Mouse (Mus musculus) embryonic facial prominence, embryonic 11.5 days (tissue): Measurements from ENCODE around the gene Cgnl1. TPM values are rescaled to one million over a fixed set of nuclear protein-coding genes. Genes with fewer than 3 reads are reported as not detected.

ENCODE experiments used
- ATAC-seq: fragments of 200-750 bp; cut with Nextera tagmentation; replicated peaks from 2 replicates; pipeline ENCODE4 v1.8.0; 2017; ENCODE audit warnings: low read depth; ENCODE audit not compliant: insufficient number of reproducible peaks, low FRiP score, low TSS enrichment
- DNase-seq: peaks from one replicate; pipeline ENCODE4 v3.0.0-alpha.2; 2015; ENCODE audit warnings: low spot score
- H3K27ac ChIP-seq: fragments of 300-500 bp; sonication (generic); replicated peaks from 2 replicates; pipeline ENCODE4 v1.5.1; 2014; ENCODE audit warnings: mild to moderate bottlenecking, low read depth, low read length, control low read depth
- H3K27me3 ChIP-seq: fragments of 300-500 bp; sonication (generic); 2 replicates; pipeline ENCODE4 v1.6.1; 2014; ENCODE audit warnings: mild to moderate bottlenecking, low read length, moderate library complexity, mixed read lengths; ENCODE audit not compliant: control insufficient read depth, insufficient read depth
- H3K36me3 ChIP-seq: fragments of 300-500 bp; sonication (generic); replicated peaks from 2 replicates; pipeline ENCODE4 v1.6.1; 2014; ENCODE audit warnings: low read depth, mild to moderate bottlenecking, low read length, moderate library complexity, mixed read lengths; ENCODE audit not compliant: control insufficient read depth, insufficient read depth
- H3K4me1 ChIP-seq: fragments of 300-500 bp; sonication (generic); 2 replicates; pipeline ENCODE4 v1.6.1; 2014; ENCODE audit warnings: low read length, mixed read lengths; ENCODE audit not compliant: control insufficient read depth, insufficient read depth
- H3K4me2 ChIP-seq: fragments of 300-500 bp; sonication (generic); 2 replicates; pipeline ENCODE4 v1.6.1; 2014; ENCODE audit warnings: low read depth, mild to moderate bottlenecking, control low read depth, low read length, moderate library complexity
- H3K4me3 ChIP-seq: fragments of 300-500 bp; sonication (generic); 2 replicates; pipeline ENCODE4 v1.5.1; 2014; ENCODE audit warnings: low read depth, low read length, control low read depth
- H3K9ac ChIP-seq: fragments of 300-500 bp; sonication (generic); replicated peaks from 2 replicates; pipeline ENCODE4 v1.6.1; 2014; ENCODE audit warnings: mild to moderate bottlenecking, control low read depth, low read length
- H3K9me3 ChIP-seq: fragments of 300-500 bp; sonication (generic); replicated peaks from 2 replicates; pipeline ENCODE4 v1.6.1; 2016; ENCODE audit warnings: mild to moderate bottlenecking, low read length, inconsistent platforms, mixed read lengths; ENCODE audit not compliant: control insufficient read depth
- WGBS: fragments of 180-500 bp; shearing (Covaris S2); extraction: QIAGEN DNeasy Blood & Tissue Kit; methylation state at CpG from one replicate; pipeline ENCODE4 v1.1.7; 2014; 5-methylcytosine and 5-hydroxymethylcytosine counted together
- polyA plus RNA-seq: library from polyadenylated mRNA; unstranded; fragments of >200 nt; fragmentation: Nextera tagmentation; extraction: Ambion mirVana; gene quantifications from 2 replicates; pipeline ENCODE4 v1.2.1, GENCODE M21; 2014

Gene Cgnl1
- polyA plus RNA-seq = 5.4 and 6.1 TPM in 2 replicates

- DNase-seq (peak; percentile 75), ATAC-seq (peak; percentile 74)
- H3K9ac ChIP-seq = peak within 1 kb of the TSS; percentile 70
- H3K27ac ChIP-seq = no peak within 1 kb of the TSS; the same call in 1 of the 2 replicates
- no peaks in the 10 kb centered on the region for H3K4me1 ChIP-seq
- under 1% methylated on average over 56 of the region's 67 CpGs for WGBS
- no peaks in the 10 kb centered on the region; the same call in 1 of the 2 replicates for H3K27me3 ChIP-seq
- H3K9me3 ChIP-seq = no peaks in the 10 kb centered on the region
- peak within 1 kb of the TSS; percentile 85 for H3K4me2 ChIP-seq
- H3K36me3 ChIP-seq = no peaks in the 10 kb centered on the region
- H3K4me3 ChIP-seq = peak within 1 kb of the TSS; percentile 58
These were observed at the start of gene Cgnl1 for GRCm38 (mm10) chr9:71770991-71771767. Gene Cgnl1, minus strand, starts transcription at chr9:71771602.

GRCm38 (mm10) chr9:71818453-71818852 lies 47.1 kb upstream of the Cgnl1 start:
- no peaks in the 10 kb centered on the region for H3K27me3 ChIP-seq
- 91% methylated on average over 7 of the region's 7 CpGs for WGBS
- no peak overlapping the region for H3K4me3 ChIP-seq
- H3K36me3 ChIP-seq = no peaks in the 10 kb centered on the region
- H3K4me2 ChIP-seq = no peak overlapping the region
- H3K4me1 ChIP-seq = no peaks in the 10 kb centered on the region
- no peak overlapping the region for H3K27ac ChIP-seq
- H3K9me3 ChIP-seq = no peaks in the 10 kb centered on the region
- no peak overlapping the region for H3K9ac ChIP-seq
- no peak for DNase-seq
- no peak for ATAC-seq

GRCm38 (mm10) chr9:71816121-71816520 lies 44.7 kb upstream of the Cgnl1 start:
- WGBS = 60% methylated on average over 3 of the region's 3 CpGs
- Histone ChIP-seq H3K4me3 (no peak overlapping the region), H3K4me2 (no peak overlapping the region)

GRCm38 (mm10) chr9:71813565-71813964 lies 42.2 kb upstream of the Cgnl1 start:
- H3K4me2 ChIP-seq = no peak overlapping the region
- 88% methylated on average over 3 of the region's 3 CpGs for WGBS
- no peaks in the 10 kb centered on the region for H3K4me1 ChIP-seq
- H3K36me3 ChIP-seq = no peaks in the 10 kb centered on the region
- H3K9me3 ChIP-seq = no peaks in the 10 kb centered on the region
- H3K4me3 ChIP-seq = no peak overlapping the region
- ATAC-seq (no peak), DNase-seq (no peak)
- H3K27ac ChIP-seq = no peak overlapping the region
- H3K27me3 ChIP-seq = no peaks in the 10 kb centered on the region
- no peak overlapping the region for H3K9ac ChIP-seq

More at GRCm38 (mm10) chr9:71816121-71816520, 44.7 kb upstream of the Cgnl1 start:
- H3K9ac ChIP-seq = no peak overlapping the region
- H3K4me1 ChIP-seq = no peaks in the 10 kb centered on the region
- no peaks in the 10 kb centered on the region for H3K27me3 ChIP-seq
- no peak for ATAC-seq
- no peaks in the 10 kb centered on the region for H3K9me3 ChIP-seq
- no peak for DNase-seq
- no peaks in the 10 kb centered on the region for H3K36me3 ChIP-seq
- no peak overlapping the region for H3K27ac ChIP-seq

- no peak for DNase-seq
These were observed 41.5 kb upstream of the Cgnl1 start for GRCm38 (mm10) chr9:71812914-71813313.

GRCm38 (mm10) chr9:71812402-71812801 lies 41.0 kb upstream of the Cgnl1 start:
- DNase-seq = no peak

More at GRCm38 (mm10) chr9:71812914-71813313, 41.5 kb upstream of the Cgnl1 start:
- no peak overlapping the region for H3K4me3 ChIP-seq
- no peaks in the 10 kb centered on the region for H3K4me1 ChIP-seq
- H3K36me3 ChIP-seq = no peaks in the 10 kb centered on the region
- 47% methylated on average over 4 of the region's 4 CpGs for WGBS
- ATAC-seq = no peak
- H3K27ac ChIP-seq = no peak overlapping the region
- no peaks in the 10 kb centered on the region for H3K9me3 ChIP-seq
- H3K4me2 ChIP-seq = no peak overlapping the region
- no peaks in the 10 kb centered on the region for H3K27me3 ChIP-seq
- H3K9ac ChIP-seq = no peak overlapping the region

GRCm38 (mm10) chr9:71811404-71811803 lies 40.0 kb upstream of the Cgnl1 start:
- Histone ChIP-seq H3K27me3 (no peaks in the 10 kb centered on the region), H3K4me2 (no peak overlapping the region), H3K36me3 (no peaks in the 10 kb centered on the region), H3K4me3 (no peak overlapping the region), H3K9me3 (no peaks in the 10 kb centered on the region), H3K4me1 (no peaks in the 10 kb centered on the region), H3K9ac (no peak overlapping the region), H3K27ac (no peak overlapping the region)
- 78% methylated on average over 5 of the region's 5 CpGs for WGBS
- ATAC-seq (no peak), DNase-seq (no peak)

More at GRCm38 (mm10) chr9:71812402-71812801, 41.0 kb upstream of the Cgnl1 start:
- no peaks in the 10 kb centered on the region for H3K9me3 ChIP-seq
- no peaks in the 10 kb centered on the region for H3K4me1 ChIP-seq
- ATAC-seq = no peak
- no peak overlapping the region for H3K9ac ChIP-seq
- no peaks in the 10 kb centered on the region for H3K27me3 ChIP-seq
- 39% methylated on average over 4 of the region's 4 CpGs for WGBS
- no peaks in the 10 kb centered on the region for H3K36me3 ChIP-seq
- no peak overlapping the region for H3K27ac ChIP-seq
- no peak overlapping the region for H3K4me2 ChIP-seq
- no peak overlapping the region for H3K4me3 ChIP-seq

GRCm38 (mm10) chr9:71810723-71811122 lies 39.3 kb upstream of the Cgnl1 start:
- H3K9me3 ChIP-seq = no peaks in the 10 kb centered on the region
- H3K9ac ChIP-seq = no peak overlapping the region
- ATAC-seq = no peak
- H3K36me3 ChIP-seq = no peaks in the 10 kb centered on the region
- no peak overlapping the region for H3K4me3 ChIP-seq
- WGBS = 76% methylated on average over 2 of the region's 2 CpGs
- no peak for DNase-seq
- H3K27ac ChIP-seq = no peak overlapping the region
- no peaks in the 10 kb centered on the region for H3K27me3 ChIP-seq
- no peak overlapping the region for H3K4me2 ChIP-seq
- no peaks in the 10 kb centered on the region for H3K4me1 ChIP-seq
